Mouse (Mus musculus): ENCODE results near the gene Tm9sf2. TPM values are rescaled to one million over a fixed set of nuclear protein-coding genes. Genes with fewer than 3 reads are reported as not detected.
"Not testable (repeated sequence)": the region's sequence is repeated elsewhere in the genome, so short reads cannot be mapped to it uniquely, and the experiment has no call there.

The Tm9sf2 gene
- polyA plus RNA-seq, 1 experiment from 2014 or later: 118 TPM

DNA sequence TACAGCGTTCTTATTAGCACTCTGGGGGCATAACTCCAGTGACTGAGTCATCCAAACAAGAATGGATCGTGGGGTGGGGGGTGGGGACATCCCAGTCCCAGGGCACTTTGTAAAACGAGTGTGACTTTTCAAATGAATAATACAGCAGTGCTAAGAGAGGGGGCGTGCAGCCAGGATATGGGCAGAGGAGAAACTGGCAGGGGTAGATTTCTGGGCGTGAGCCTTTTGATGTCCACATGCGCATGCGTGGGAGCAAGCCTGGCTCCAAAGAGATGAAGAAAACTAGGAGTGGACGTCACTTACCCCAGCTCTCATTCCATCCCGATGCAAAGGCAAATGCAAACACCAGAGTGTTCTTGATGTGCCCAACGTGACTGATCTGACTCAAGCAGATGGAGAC is 32.5 kb upstream of the Tm9sf2 start:
- 80% methylated on average over 10 of the region's 10 CpGs for WGBS
- H3K36me3 ChIP-seq: no peaks in the 10 kb centered on the region
- no peak overlapping the region for H3K27ac ChIP-seq
- H3K4me3 ChIP-seq: no peak overlapping the region
- no peak overlapping the region for H3K9ac ChIP-seq
- H3K9me3 ChIP-seq: no peaks in the 10 kb centered on the region
- ATAC-seq (ENCODE audit: low FRiP score): no peak
- H3K4me1 ChIP-seq (replicated peaks): no peaks in the 10 kb centered on the region
- no peak overlapping the region for H3K4me2 ChIP-seq
- H3K27me3 ChIP-seq: no peaks in the 10 kb centered on the region

DNA sequence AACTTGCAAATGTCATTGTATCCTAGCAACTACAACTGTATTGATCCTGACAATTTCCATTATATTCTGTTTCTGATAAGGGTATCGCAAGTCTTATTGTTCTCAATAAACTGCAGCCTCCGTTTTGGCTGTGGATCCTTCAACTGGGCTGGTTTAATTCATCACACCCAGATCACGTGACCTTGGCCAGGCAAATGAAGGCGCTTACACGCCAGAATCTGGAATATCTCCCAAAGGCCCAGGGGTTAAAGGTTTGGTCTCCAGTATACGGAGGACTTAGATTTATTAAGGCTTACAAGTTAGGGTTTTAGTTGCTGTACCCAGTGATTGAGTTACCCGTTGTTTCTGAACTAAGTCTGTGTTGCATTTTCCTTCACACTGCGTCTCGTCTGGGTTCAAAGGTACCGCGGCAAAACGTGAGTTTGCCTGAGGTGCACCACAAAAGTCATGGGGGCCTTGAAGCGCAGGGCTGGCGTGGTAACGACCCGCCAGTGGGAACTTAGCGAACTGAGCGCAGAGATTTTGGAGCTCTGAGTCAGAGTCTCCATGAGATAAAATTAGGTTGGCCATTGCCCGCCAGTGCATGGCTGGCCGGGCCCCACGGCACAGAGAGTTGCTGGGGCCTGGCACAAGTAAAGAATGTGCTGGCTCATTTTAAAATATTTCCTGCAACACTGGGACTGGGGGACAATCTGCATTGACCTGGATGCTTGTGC is 31.2 kb upstream of the Tm9sf2 start:
- no peak overlapping the region for H3K9ac ChIP-seq
- H3K4me1 ChIP-seq (replicated peaks): no peaks in the 10 kb centered on the region
- no peak overlapping the region for H3K4me3 ChIP-seq
- H3K27ac ChIP-seq: no peak overlapping the region
- no peaks in the 10 kb centered on the region for H3K9me3 ChIP-seq
- H3K4me2 ChIP-seq: no peak overlapping the region
- no peaks in the 10 kb centered on the region for H3K27me3 ChIP-seq
- WGBS: 85% methylated on average over 21 of the region's 21 CpGs
- no peaks in the 10 kb centered on the region for H3K36me3 ChIP-seq
- ATAC-seq (ENCODE audit: low FRiP score): no peak

- Histone ChIP-seq H3K9me3 (no peaks in the 10 kb centered on the region), H3K4me2 (no peak overlapping the region), H3K36me3 (no peaks in the 10 kb centered on the region), H3K27ac (no peak overlapping the region), H3K4me3 (no peak overlapping the region), H3K4me1 (replicated peaks) (no peaks in the 10 kb centered on the region), H3K9ac (no peak overlapping the region), H3K27me3 (no peaks in the 10 kb centered on the region)
- WGBS: 87% methylated on average over 3 of the region's 3 CpGs
- ATAC-seq (ENCODE audit: low FRiP score): no peak
Observed at GRCm38 (mm10) chr14:122077017-122077416, 29.8 kb upstream of the Tm9sf2 start.

DNA sequence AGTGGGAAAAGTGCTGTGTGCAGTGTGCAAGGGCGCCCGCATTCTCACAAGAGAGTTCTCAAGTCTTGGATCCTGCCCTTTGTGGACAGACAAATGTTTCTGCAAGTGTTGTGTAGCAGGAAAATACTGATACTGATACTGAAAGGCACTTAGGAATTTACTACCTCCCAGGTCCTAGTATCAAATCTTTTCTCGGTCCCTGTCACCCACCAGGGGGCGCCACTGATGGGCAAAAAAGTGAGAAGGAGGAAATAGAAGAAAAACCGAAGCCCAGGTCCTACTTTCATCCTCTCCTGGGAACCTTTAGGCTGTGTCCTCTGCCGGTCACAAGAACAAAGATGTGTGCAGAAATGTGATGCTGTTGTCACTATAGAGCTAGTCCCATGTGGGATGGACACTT is 27.4 kb upstream of the Tm9sf2 start:
- H3K4me2 ChIP-seq: no peak overlapping the region
- WGBS: 48% methylated on average over 6 of the region's 6 CpGs
- no peak for ATAC-seq (ENCODE audit: low FRiP score)
- H3K9me3 ChIP-seq: no peaks in the 10 kb centered on the region
- no peak overlapping the region for H3K27ac ChIP-seq
- H3K36me3 ChIP-seq: no peaks in the 10 kb centered on the region
- no peak overlapping the region for H3K9ac ChIP-seq
- no peak overlapping the region for H3K4me3 ChIP-seq
- no peaks in the 10 kb centered on the region for H3K4me1 ChIP-seq (replicated peaks)
- no peaks in the 10 kb centered on the region for H3K27me3 ChIP-seq

GRCm38 (mm10) chr14:122079921-122080320 is 26.9 kb upstream of the Tm9sf2 start:
- H3K36me3 ChIP-seq: no peaks in the 10 kb centered on the region
- H3K27me3 ChIP-seq: no peaks in the 10 kb centered on the region
- no peak for ATAC-seq (ENCODE audit: low FRiP score)
- no peaks in the 10 kb centered on the region for H3K9me3 ChIP-seq
- 86% methylated on average over 5 of the region's 5 CpGs for WGBS
- H3K4me1 ChIP-seq (replicated peaks): no peaks in the 10 kb centered on the region
- H3K27ac ChIP-seq: no peak overlapping the region
- H3K4me3 ChIP-seq: no peak overlapping the region
- no peak overlapping the region for H3K9ac ChIP-seq
- no peak overlapping the region for H3K4me2 ChIP-seq

- Histone ChIP-seq H3K9me3 (no peaks in the 10 kb centered on the region), H3K9ac (no peak overlapping the region), H3K27me3 (no peaks in the 10 kb centered on the region), H3K4me3 (no peak overlapping the region), H3K36me3 (no peaks in the 10 kb centered on the region), H3K4me1 (replicated peaks) (no peaks in the 10 kb centered on the region), H3K4me2 (no peak overlapping the region), H3K27ac (no peak overlapping the region)
- ATAC-seq (ENCODE audit: low FRiP score): no peak
- 67% methylated on average over 3 of the region's 3 CpGs for WGBS
Observed at GRCm38 (mm10) chr14:122081308-122081707, 25.5 kb upstream of the Tm9sf2 start.

GRCm38 (mm10) chr14:122083499-122083898 is 23.3 kb upstream of the Tm9sf2 start:
- Histone ChIP-seq H3K4me1 (replicated peaks) (no peaks in the 10 kb centered on the region), H3K27ac (no peak overlapping the region), H3K9me3 (no peaks in the 10 kb centered on the region), H3K4me2 (no peak overlapping the region), H3K4me3 (no peak overlapping the region), H3K9ac (no peak overlapping the region), H3K36me3 (no peaks in the 10 kb centered on the region), H3K27me3 (no peaks in the 10 kb centered on the region)
- WGBS: 92% methylated on average over 7 of the region's 7 CpGs
- ATAC-seq (ENCODE audit: low FRiP score): no peak

- no peak for ATAC-seq (ENCODE audit: low FRiP score)
- Histone ChIP-seq H3K9ac (no peak overlapping the region), H3K27me3 (no peaks in the 10 kb centered on the region), H3K9me3 (no peaks in the 10 kb centered on the region), H3K4me2 (no peak overlapping the region), H3K4me1 (replicated peaks) (no peaks in the 10 kb centered on the region), H3K36me3 (no peaks in the 10 kb centered on the region), H3K27ac (no peak overlapping the region), H3K4me3 (no peak overlapping the region)
- WGBS: 87% methylated on average over 5 of the region's 5 CpGs
Observed at GRCm38 (mm10) chr14:122087956-122088355, 18.9 kb upstream of the Tm9sf2 start.

DNA sequence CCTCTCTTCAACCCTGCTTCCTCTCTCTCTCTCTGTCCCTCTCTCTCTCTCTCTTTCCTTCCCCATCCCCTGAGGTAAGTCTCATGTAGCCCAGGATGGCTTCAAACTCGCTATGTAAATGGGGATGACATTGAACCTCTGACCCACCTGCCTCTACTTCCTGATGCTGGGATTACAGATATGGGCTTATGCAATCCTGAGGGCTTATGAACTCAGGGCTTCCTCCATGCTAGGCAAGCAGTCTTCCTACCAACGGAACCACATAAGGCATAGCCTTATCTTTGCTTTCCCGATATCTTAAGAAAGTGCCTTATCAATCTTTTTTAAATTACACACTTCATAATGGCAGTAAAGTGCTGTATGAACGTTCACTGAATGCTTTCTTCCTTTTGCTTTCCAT is 14.5 kb upstream of the Tm9sf2 start:
- no peaks in the 10 kb centered on the region for H3K36me3 ChIP-seq
- no peak overlapping the region for H3K4me2 ChIP-seq
- 82% methylated on average over 4 of the region's 4 CpGs for WGBS
- H3K4me3 ChIP-seq: no peak overlapping the region
- no peaks in the 10 kb centered on the region for H3K27me3 ChIP-seq
- ATAC-seq (ENCODE audit: low FRiP score): no peak
- H3K4me1 ChIP-seq (replicated peaks): no peaks in the 10 kb centered on the region
- H3K9ac ChIP-seq: no peak overlapping the region
- H3K9me3 ChIP-seq: no peaks in the 10 kb centered on the region
- H3K27ac ChIP-seq: no peak overlapping the region

GRCm38 (mm10) chr14:122096331-122096730 is 10.5 kb upstream of the Tm9sf2 start:
- H3K27ac ChIP-seq: no peak overlapping the region
- no peaks in the 10 kb centered on the region for H3K27me3 ChIP-seq
- 97% methylated on average over 11 of the region's 11 CpGs for WGBS
- ATAC-seq (ENCODE audit: low FRiP score): no peak
- H3K4me3 ChIP-seq: no peak overlapping the region
- H3K4me1 ChIP-seq (replicated peaks): no peaks in the 10 kb centered on the region
- H3K4me2 ChIP-seq: no peak overlapping the region
- no peaks in the 10 kb centered on the region for H3K9me3 ChIP-seq
- no peaks in the 10 kb centered on the region for H3K36me3 ChIP-seq
- no peak overlapping the region for H3K9ac ChIP-seq

- Histone ChIP-seq H3K4me1 (replicated peaks) (0 out of 2 replicates have a peak, but pooled peaks cover 3% of the 10 kb centered on the region), H3K27me3 (no peaks in the 10 kb centered on the region), H3K36me3 (no peaks in the 10 kb centered on the region), H3K27ac (no peak overlapping the region), H3K4me2 (no peak overlapping the region), H3K9me3 (no peaks in the 10 kb centered on the region), H3K4me3 (no peak overlapping the region), H3K9ac (no peak overlapping the region)
- no peak for ATAC-seq (ENCODE audit: low FRiP score)
- WGBS: 87% methylated on average over 4 of the region's 4 CpGs
Observed at GRCm38 (mm10) chr14:122099584-122099983, 7.3 kb upstream of the Tm9sf2 start.

DNA sequence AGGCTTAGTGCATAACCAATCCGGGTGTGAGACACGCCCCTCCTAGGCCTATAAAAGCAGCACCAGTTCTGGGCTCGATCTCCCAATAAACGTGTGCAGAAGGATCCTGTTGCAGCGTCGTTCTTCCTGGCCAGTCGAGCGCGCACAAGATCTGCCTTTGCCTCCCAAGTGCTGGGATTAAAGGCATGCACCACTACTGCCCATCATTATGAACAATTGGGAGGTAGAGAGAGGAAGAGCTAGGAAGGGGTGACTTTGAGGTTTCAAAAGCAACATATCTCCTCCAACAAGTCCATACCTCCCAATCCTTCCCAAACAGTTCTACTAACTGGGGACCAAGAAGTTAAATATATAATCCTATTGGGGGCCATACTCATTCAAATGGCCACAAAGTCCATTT is 4.9 kb upstream of the Tm9sf2 start:
- not testable (repeated sequence) for H3K9me3 ChIP-seq; H3K27me3 ChIP-seq; H3K36me3 ChIP-seq; ATAC-seq (ENCODE audit: low FRiP score); H3K4me2 ChIP-seq; H3K27ac ChIP-seq; H3K9ac ChIP-seq; H3K4me3 ChIP-seq
- H3K4me1 ChIP-seq (replicated peaks): peaks cover 18% of the 10 kb centered on the region
- 89% methylated on average over 9 of the region's 9 CpGs for WGBS

DNA sequence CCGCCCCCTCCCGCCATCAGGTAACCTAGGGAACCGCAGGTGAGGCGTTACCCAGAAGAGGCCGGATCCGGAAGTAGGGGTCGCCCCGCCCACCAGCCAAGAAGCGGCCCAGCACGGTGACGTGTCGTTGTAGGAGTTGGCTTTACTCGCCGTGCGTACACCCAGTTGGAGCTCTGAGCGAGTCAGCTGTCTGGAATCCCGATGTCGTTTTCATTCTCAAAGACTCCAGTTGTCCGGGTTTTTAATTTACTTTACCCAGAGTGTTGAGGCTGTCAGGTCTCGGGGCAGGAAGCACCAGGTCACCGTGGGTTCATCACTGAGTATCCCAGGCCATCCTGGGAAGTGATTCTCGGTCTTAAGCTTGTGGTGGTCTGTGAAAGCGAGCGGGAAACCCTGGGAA is 2.0 kb upstream of the Tm9sf2 start:
- peak overlapping the region; percentile 68 for H3K9ac ChIP-seq
- 1% methylated on average over 24 of the region's 24 CpGs for WGBS
- no peaks in the 10 kb centered on the region for H3K27me3 ChIP-seq
- peak overlapping the region; percentile 94 for H3K27ac ChIP-seq
- peak; percentile 93 for ATAC-seq (ENCODE audit: low FRiP score)
- H3K4me3 ChIP-seq: peak overlapping the region; percentile 44
- H3K36me3 ChIP-seq: no peaks in the 10 kb centered on the region
- H3K9me3 ChIP-seq: no peaks in the 10 kb centered on the region
- peak overlapping the region; percentile 82 for H3K4me2 ChIP-seq
- peaks cover 41% of the 10 kb centered on the region for H3K4me1 ChIP-seq (replicated peaks)
